Mouse (Mus musculus) CH12.LX (cell line): ENCODE measurements at regions not wholly inside any gene's neighbourhood (a gene's known extent, or its start where the extent isn't known, plus 50 kb on each side); places are given as distances from the start of the nearest gene placed in this dataset.

Experiments
- DNase-seq: peaks from one replicate; pipeline ENCODE4 v3.0.0-alpha.2; 2013; ENCODE audit errors: extremely low read depth
- H3K27ac ChIP-seq: 2 replicates; pipeline ENCODE4 v1.5.1; 2012; ENCODE audit warnings: low read depth, mild to moderate bottlenecking, control low read depth, moderate library complexity; ENCODE audit not compliant: insufficient read depth
- H3K27me3 ChIP-seq: replicated peaks from 2 replicates; pipeline ENCODE3; 2012; ENCODE audit warnings: inconsistent platforms
- H3K36me3 ChIP-seq, 2 experiments: replicated peaks in 1 of 2; 2 replicates each; pipeline versions ENCODE3 to v1.6.1; 2012; ENCODE audit warnings: inconsistent platforms in 1 of 2, low read length in 1 of 2, mild to moderate bottlenecking in 1 of 2, mixed read lengths in 1 of 2, moderate library complexity in 1 of 2; ENCODE audit not compliant: control insufficient read depth in 1 of 2, insufficient read depth in 1 of 2
- H3K4me1 ChIP-seq, 2 experiments: 2 replicates each; pipeline ENCODE4 v1.6.1; 2012; ENCODE audit warnings: inconsistent platforms in 1 of 2, moderate library complexity in 1 of 2; ENCODE audit not compliant: insufficient read depth in 2 of 2, control insufficient read depth in 1 of 2
- H3K4me2 ChIP-seq: 2 replicates; pipeline ENCODE4 v1.6.1; 2012; ENCODE audit warnings: low read depth, mild to moderate bottlenecking, control low read depth; ENCODE audit not compliant: poor library complexity, insufficient read depth, severe bottlenecking
- H3K4me3 ChIP-seq, 3 experiments: fragments of 150-350 bp in 1 of 3; sonication (generic) in 1 of 3; replicated peaks in 1 of 3; 2 replicates each; pipeline versions ENCODE3 to v1.5.1; 2011 to 2012; ENCODE audit warnings: low read depth in 2 of 3, low read length in 2 of 3, mild to moderate bottlenecking in 2 of 3, moderate library complexity in 2 of 3, control low read depth in 1 of 3, improper control_type of control experiment in 1 of 3, inconsistent platforms in 1 of 3, mixed read lengths in 1 of 3; ENCODE audit not compliant: poor library complexity in 1 of 3
- H3K79me2 ChIP-seq: replicated peaks from 2 replicates; pipeline ENCODE4 v1.6.1; 2012; ENCODE audit warnings: mild to moderate bottlenecking, moderate library complexity; ENCODE audit not compliant: control insufficient read depth, poor library complexity, insufficient read depth, severe bottlenecking; ENCODE audit errors: extremely low read depth
- H3K9ac ChIP-seq: 2 replicates; pipeline ENCODE4 v1.6.1; 2012; ENCODE audit warnings: low read depth, mild to moderate bottlenecking, control low read depth, moderate library complexity; ENCODE audit not compliant: insufficient read depth
- H3K9me3 ChIP-seq: replicated peaks from 2 replicates; pipeline ENCODE3; 2012; ENCODE audit warnings: low read length, inconsistent platforms, mixed read lengths
- CHD2 ChIP-seq: IDR thresholded peaks from 2 replicates; pipeline ENCODE4 v1.6.1; 2011; ENCODE audit warnings: low read length, improper control_type of control experiment
- CTCF ChIP-seq, 2 experiments: IDR thresholded peaks in 1 of 2; conservative IDR thresholded peaks in 1 of 2; 2 replicates each; pipeline ENCODE4 v1.5.1; 2011 to 2012; ENCODE audit warnings: low read depth in 2 of 2, low read length in 2 of 2, improper control_type of control experiment in 1 of 2, inconsistent platforms in 1 of 2, mild to moderate bottlenecking in 1 of 2, moderate library complexity in 1 of 2
- E2F4 ChIP-seq: IDR thresholded peaks from 2 replicates; pipeline ENCODE4 v1.6.1; 2011; ENCODE audit warnings: low read depth, low read length, improper control_type of control experiment; ENCODE audit not compliant: insufficient replicate concordance
- ELF1 ChIP-seq: IDR thresholded peaks from 2 replicates; pipeline ENCODE4 v1.6.1; 2014; ENCODE audit warnings: low read depth, mild to moderate bottlenecking, inconsistent platforms, low read length, improper control_type of control experiment
- GABPA ChIP-seq: IDR thresholded peaks from 2 replicates; pipeline ENCODE4 v1.6.1; 2012; ENCODE audit warnings: low read depth, low read length, improper control_type of control experiment, inconsistent platforms; ENCODE audit not compliant: insufficient replicate concordance
- JUN ChIP-seq: IDR thresholded peaks from 2 replicates; pipeline ENCODE4 v1.6.1; 2011; ENCODE audit warnings: low read depth, mild to moderate bottlenecking, low read length, improper control_type of control experiment, moderate library complexity; ENCODE audit not compliant: insufficient read depth
- KAT2A ChIP-seq: IDR thresholded peaks from 2 replicates; pipeline ENCODE4 v1.6.1; 2012; ENCODE audit warnings: low read length, improper control_type of control experiment, inconsistent platforms; ENCODE audit not compliant: insufficient replicate concordance
- MXI1 ChIP-seq: IDR thresholded peaks from 2 replicates; pipeline ENCODE4 v1.6.1; 2011; ENCODE audit warnings: mild to moderate bottlenecking, low read depth, low read length, improper control_type of control experiment
- MYC ChIP-seq: IDR thresholded peaks from 2 replicates; pipeline ENCODE4 v1.6.1; 2011; ENCODE audit warnings: low read depth, mild to moderate bottlenecking, improper control_type of control experiment, low read length
- PAX5 ChIP-seq: IDR thresholded peaks from 2 replicates; pipeline ENCODE4 v1.6.1; 2012; ENCODE audit warnings: low read length, inconsistent platforms, mixed read lengths
- POLR2A ChIP-seq: IDR thresholded peaks from 2 replicates; pipeline ENCODE4 v1.6.1; 2011; ENCODE audit warnings: low read depth, mild to moderate bottlenecking, improper control_type of control experiment, low read length
- RAD21 ChIP-seq: IDR thresholded peaks from 2 replicates; pipeline ENCODE4 v1.6.1; 2011; ENCODE audit warnings: low read depth, mild to moderate bottlenecking, low read length, improper control_type of control experiment, moderate library complexity
- SIN3A ChIP-seq: IDR thresholded peaks from 2 replicates; pipeline ENCODE4 v1.6.1; 2012; ENCODE audit warnings: low read length, improper control_type of control experiment, inconsistent platforms
- SMC3 ChIP-seq: IDR thresholded peaks from 2 replicates; pipeline ENCODE4 v1.6.1; 2011; ENCODE audit warnings: low read depth, low read length, improper control_type of control experiment
- UBTF ChIP-seq: IDR thresholded peaks from 2 replicates; pipeline ENCODE4 v1.6.1; 2012; ENCODE audit warnings: low read depth, mild to moderate bottlenecking, inconsistent platforms, low read length, improper control_type of control experiment, moderate library complexity
- ZC3H11A ChIP-seq: IDR thresholded peaks from 2 replicates; pipeline ENCODE4 v1.6.1; 2012; ENCODE audit warnings: low read depth, mild to moderate bottlenecking, inconsistent platforms, low read length, improper control_type of control experiment
- ZKSCAN1 ChIP-seq: IDR thresholded peaks from 2 replicates; pipeline ENCODE4 v1.6.1; 2012; ENCODE audit warnings: low read depth, inconsistent platforms, low read length, improper control_type of control experiment, borderline replicate concordance
- ZNF384 ChIP-seq: IDR thresholded peaks from 2 replicates; pipeline ENCODE4 v1.6.1; 2012; ENCODE audit warnings: low read depth, low read length, improper control_type of control experiment, inconsistent platforms
- dilution Hi-C: fragments of 300-500 bp; cut with MboI; formaldehyde crosslinking; loops from 2 replicates; pipeline ENCODE4 v1.14.3; 2020; ENCODE audit warnings: low sequenced_read_pairs; ENCODE audit not compliant: extremely low pct_unique_long_range_greater_than_20kb, extremely low pct_ligation_motif_present
- in situ Hi-C: fragments of 300-500 bp; cut with MboI; formaldehyde crosslinking; loops from 3 replicates; pipeline ENCODE4 v1.14.3; 2019; ENCODE audit warnings: low sequenced_read_pairs, low pct_ligation_motif_present, low pct_unique_long_range_greater_than_20kb, mixed read lengths

DNA sequence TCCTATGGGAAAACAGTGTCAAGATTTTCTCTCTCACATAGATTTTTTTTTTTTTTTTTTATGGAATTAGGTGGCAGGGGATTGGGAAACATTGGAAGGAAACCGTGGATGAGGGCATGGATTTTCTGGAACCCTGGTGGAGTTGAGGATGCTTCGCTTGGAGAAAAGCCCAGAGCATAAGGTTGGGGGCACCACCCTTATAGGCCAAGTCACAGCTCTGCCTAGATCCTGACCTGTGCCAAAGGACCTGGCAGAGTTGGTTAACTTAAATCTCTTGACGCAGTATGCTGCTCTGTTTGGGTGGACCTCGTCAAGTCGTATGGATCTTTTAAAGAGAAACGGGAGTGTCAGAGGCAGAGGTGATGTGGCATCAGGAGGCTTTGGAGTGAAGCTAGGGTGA lies 130.1 kb downstream of the 9530068E07Rik start:
- no peak overlapping the region for H3K9ac ChIP-seq
- H3K27me3 ChIP-seq: peaks cover 38% of the 10 kb centered on the region
- no peaks in the 10 kb centered on the region for H3K36me3 ChIP-seq
- no peak for DNase-seq
- no peak overlapping the region for H3K4me3 ChIP-seq
- H3K4me1 ChIP-seq: no peaks in the 10 kb centered on the region
- TF ChIP-seq ELF1 (no peak), MYC (no peak), RAD21 (no peak)
- TF ChIP-seq, all 38 proteins: peak for 0
- no peaks in the 10 kb centered on the region for H3K9me3 ChIP-seq
- no peak overlapping the region for H3K4me2 ChIP-seq
- in situ Hi-C loops: no loop called here
- dilution Hi-C loops: no loop called here
- no peaks in the 10 kb centered on the region for H3K79me2 ChIP-seq
- H3K27ac ChIP-seq: no peak overlapping the region

DNA sequence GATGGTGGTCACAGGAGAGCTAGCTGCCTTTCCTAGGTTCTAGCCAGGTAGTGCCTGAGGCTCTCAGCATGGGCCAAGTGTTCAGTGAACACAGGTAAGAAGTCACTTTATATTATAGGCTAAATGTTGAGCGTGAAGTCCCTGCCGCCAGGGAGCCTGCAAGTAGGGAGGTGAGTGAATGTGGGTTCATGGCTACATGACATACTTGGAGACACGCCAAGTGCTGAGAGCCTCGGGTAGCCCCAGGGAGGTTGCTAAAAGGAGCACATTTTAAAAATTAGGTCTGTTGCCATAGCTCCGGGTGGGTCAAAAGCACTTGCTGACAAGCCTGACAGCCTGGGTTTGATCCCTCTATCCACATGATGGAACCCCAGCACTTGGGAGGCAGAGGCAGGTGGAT lies 137.2 kb downstream of the 9530068E07Rik start:
- in situ Hi-C loops: no loop called here
- H3K4me2 ChIP-seq: no peak overlapping the region
- dilution Hi-C loops: no loop called here
- no peak for DNase-seq
- H3K27ac ChIP-seq: no peak overlapping the region
- H3K79me2 ChIP-seq: no peaks in the 10 kb centered on the region
- peaks cover 16% of the 10 kb centered on the region for H3K27me3 ChIP-seq
- TF ChIP-seq SMC3: no peak
- no peak for TF ChIP-seq MXI1
- no peak for TF ChIP-seq ZNF384
- no peak for TF ChIP-seq POLR2A
- no peak for TF ChIP-seq ZKSCAN1
- TF ChIP-seq SIN3A: no peak
- no peak for TF ChIP-seq E2F4
- no peak for TF ChIP-seq CTCF (conservative IDR thresholded peaks at IDR 0.05 in 1 of 2, IDR thresholded peaks at IDR 0.05 in 1 of 2; ENCODE audit: low read depth in 2 of 2, low read length in 2 of 2)
- no peak for TF ChIP-seq KAT2A
- no peak for TF ChIP-seq JUN
- no peak for TF ChIP-seq ZC3H11A
- TF ChIP-seq UBTF: no peak
- no peak for TF ChIP-seq PAX5
- no peak for TF ChIP-seq GABPA
- TF ChIP-seq CHD2: no peak
- H3K9me3 ChIP-seq: no peaks in the 10 kb centered on the region
- H3K9ac ChIP-seq: no peak overlapping the region
- peaks cover 3 to 21% of the 10 kb centered on the region in 2 experiments; a peak in 2 of 4 replicates for H3K4me1 ChIP-seq
- no peak overlapping the region for H3K4me3 ChIP-seq
- H3K36me3 ChIP-seq: no peaks in the 10 kb centered on the region
